Comparison of ENCODE assay signal across 19 mouse cellular contexts in genomic region chr2:13176304-13176620, GRCm38 (mm10).
DNase-seq lines count a peak whose midpoint lies in the region; ATAC-seq and TF ChIP-seq lines count a peak whose summit lies in the region.
"Had no signal": no experiment of that assay in that cellular context is flagged by ENCODE, and none has a peak within 500 bp of the region (broad histone marks: within the 10 kb centered on the region; RNA-seq: fewer than 3 reads in every experiment).

No protein-coding gene starts in this region.

- 46% methylated on average over 4 of the region's 4 CpGs for WGBS in neural tube, embryonic 11.5 days
- 39% methylated on average over 4 of the region's 4 CpGs for WGBS in hindbrain, embryonic 16.5 days
- 35% methylated on average over 4 of the region's 4 CpGs for WGBS in midbrain, postnatal 0 days

- peak; percentile 69 for ATAC-seq in neural tube, embryonic 11.5 days (ENCODE audit: insufficient read depth, low FRiP score, low TSS enrichment)
- peak; percentile 22; the same call in 1 of the 2 replicates for ATAC-seq in hindbrain, embryonic 16.5 days
- no peak for ATAC-seq in midbrain, postnatal 0 days (ENCODE audit: low FRiP score)

- H3K4me3 ChIP-seq in neural tube, embryonic 11.5 days (ENCODE audit: low read depth, low read length): no peak overlapping the region
- no peak overlapping the region; the same call in 1 of the 2 replicates for H3K4me3 ChIP-seq in hindbrain, embryonic 16.5 days (ENCODE audit: low read length)
- H3K4me3 ChIP-seq in midbrain, postnatal 0 days (ENCODE audit: low read depth, low read length): peak overlapping the region; percentile 21; the same call in 1 of the 2 replicates
- H3K4me3 ChIP-seq: embryonic facial prominence, embryonic 12.5 days; left cerebral cortex, adult 2 months; limb, embryonic 12.5 days; liver, embryonic 13.5 days; lung, embryonic 15.5 days; myocyte had no signal

- H3K9me3 ChIP-seq in neural tube, embryonic 11.5 days (ENCODE audit: control insufficient read depth, low read length): no peaks in the 10 kb centered on the region
- no peaks in the 10 kb centered on the region for H3K9me3 ChIP-seq in hindbrain, embryonic 16.5 days (ENCODE audit: control insufficient read depth, low read length)
- H3K9me3 ChIP-seq in midbrain, postnatal 0 days (ENCODE audit: low read length): no peaks in the 10 kb centered on the region
- H3K9me3 ChIP-seq: embryonic facial prominence, embryonic 12.5 days; limb, embryonic 12.5 days; liver, embryonic 13.5 days; lung, embryonic 15.5 days had no signal

- no peaks in the 10 kb centered on the region for H3K36me3 ChIP-seq in neural tube, embryonic 11.5 days (ENCODE audit: control insufficient read depth, insufficient read depth, low read length)
- H3K36me3 ChIP-seq in hindbrain, embryonic 16.5 days (ENCODE audit: control insufficient read depth, insufficient read depth, low read length): no peaks in the 10 kb centered on the region
- H3K36me3 ChIP-seq in midbrain, postnatal 0 days (ENCODE audit: insufficient read depth, low read length): no peaks in the 10 kb centered on the region
- H3K36me3 ChIP-seq: embryonic facial prominence, embryonic 12.5 days; limb, embryonic 12.5 days; lung, embryonic 15.5 days had no signal

- TF ChIP-seq CTCF in midbrain, postnatal 0 days (IDR thresholded peaks at IDR 0.05): no peak

- H3K4me1 ChIP-seq in neural tube, embryonic 11.5 days (ENCODE audit: control insufficient read depth, insufficient read depth, low read length): peaks cover 9% of the 10 kb centered on the region; the same call in 1 of the 2 replicates
- peaks cover 23% of the 10 kb centered on the region for H3K4me1 ChIP-seq in hindbrain, embryonic 16.5 days (ENCODE audit: control insufficient read depth, insufficient read depth, low read depth, low read length)
- peaks cover 5% of the 10 kb centered on the region; the same call in 1 of the 2 replicates for H3K4me1 ChIP-seq in midbrain, postnatal 0 days (ENCODE audit: insufficient read depth, low read length)
- H3K4me1 ChIP-seq: embryonic facial prominence, embryonic 12.5 days; liver, embryonic 13.5 days; lung, embryonic 15.5 days had no signal

- H3K9ac ChIP-seq in neural tube, embryonic 11.5 days (ENCODE audit: low read length): no peak overlapping the region
- H3K9ac ChIP-seq in hindbrain, embryonic 16.5 days (ENCODE audit: low read depth, low read length): peak overlapping the region; percentile 55; the same call in 1 of the 2 replicates
- H3K9ac ChIP-seq in midbrain, postnatal 0 days (replicated peaks; ENCODE audit: low read length, poor library complexity, severe bottlenecking): no peak overlapping the region
- H3K9ac ChIP-seq: embryonic facial prominence, embryonic 12.5 days; limb, embryonic 12.5 days; liver, embryonic 13.5 days; lung, embryonic 15.5 days had no signal

- H3K27me3 ChIP-seq in neural tube, embryonic 11.5 days (ENCODE audit: control insufficient read depth, insufficient read depth, low read length): no peaks in the 10 kb centered on the region
- no peaks in the 10 kb centered on the region for H3K27me3 ChIP-seq in hindbrain, embryonic 16.5 days (replicated peaks; ENCODE audit: control insufficient read depth, insufficient read depth, low read length)
- no peaks in the 10 kb centered on the region for H3K27me3 ChIP-seq in midbrain, postnatal 0 days (ENCODE audit: insufficient read depth, low read length)
- H3K27me3 ChIP-seq: embryonic facial prominence, embryonic 12.5 days; limb, embryonic 12.5 days; liver, embryonic 13.5 days; lung, embryonic 15.5 days had no signal

- H3K27ac ChIP-seq in neural tube, embryonic 11.5 days (ENCODE audit: low read depth, low read length): no peak overlapping the region
- peak overlapping the region; percentile 67 for H3K27ac ChIP-seq in hindbrain, embryonic 16.5 days (ENCODE audit: low read depth, low read length)
- no peak overlapping the region for H3K27ac ChIP-seq in midbrain, postnatal 0 days (ENCODE audit: low read depth, low read length)
- H3K27ac ChIP-seq: embryonic facial prominence, embryonic 12.5 days; left cerebral cortex, adult 2 months; limb, embryonic 12.5 days; liver, embryonic 13.5 days; lung, embryonic 15.5 days; stomach, postnatal 0 days had no signal

- DNase-seq in neural tube, embryonic 11.5 days (ENCODE audit: low spot score): no peak
- no peak for DNase-seq in neural tube, embryonic 10.5 days (ENCODE audit: extremely low spot score, low spot score)
- no peak for DNase-seq in midbrain, postnatal 0 days (ENCODE audit: low spot score)
- no peak for DNase-seq in c-Kit-positive CD71-positive TER-119-positive erythroid progenitor cells, embryonic 14.5 days (ENCODE audit: low spot score)
- DNase-seq in adrenal gland, postnatal 10 days: no peak
- DNase-seq in cerebellum, postnatal 4 days (ENCODE audit: low spot score in 2 of 2): no peak
- DNase-seq: heart, postnatal 4 days; kidney, adult 18-20 months; kidney, postnatal 14 days; liver, embryonic 13.5 days; right cerebral cortex, postnatal 25 days; thymus, postnatal 14 days had no signal

- H3K4me2 ChIP-seq in neural tube, embryonic 11.5 days (ENCODE audit: low read depth): no peak overlapping the region
- H3K4me2 ChIP-seq in hindbrain, embryonic 16.5 days (ENCODE audit: low read length): peak overlapping the region; percentile 61
- peak overlapping the region; percentile 51 for H3K4me2 ChIP-seq in midbrain, postnatal 0 days (ENCODE audit: low read depth, low read length, poor library complexity, severe bottlenecking)
- H3K4me2 ChIP-seq: embryonic facial prominence, embryonic 12.5 days; limb, embryonic 12.5 days; liver, embryonic 13.5 days; lung, embryonic 15.5 days had no signal
